Mouse (Mus musculus) liver, adult 2 months (tissue): ENCODE data around the gene Csrnp2. TPM values are rescaled to one million over a fixed set of nuclear protein-coding genes. Genes with fewer than 3 reads are reported as not detected.

Experiments
- DNase-seq: peaks from one replicate; pipeline ENCODE4 v3.0.0-alpha.2; 2011; ENCODE audit warnings: low read depth, low spot score; ENCODE audit errors: extremely low read depth
- H3K27ac ChIP-seq: fragments of 200-500 bp; replicated peaks from 2 replicates; pipeline ENCODE4 v1.5.1; 2012; ENCODE audit warnings: low read depth, mild to moderate bottlenecking, control low read depth, inconsistent platforms, low read length; ENCODE audit not compliant: insufficient read depth
- H3K27me3 ChIP-seq: fragments of 200-500 bp; 2 replicates; pipeline ENCODE4 v1.6.1; 2012; ENCODE audit warnings: mild to moderate bottlenecking, moderate library complexity, low read length, inconsistent platforms; ENCODE audit not compliant: control insufficient read depth, insufficient read depth
- H3K36me3 ChIP-seq: fragments of 200-500 bp; 2 replicates; pipeline ENCODE4 v1.6.1; 2012; ENCODE audit warnings: low read length, inconsistent platforms; ENCODE audit not compliant: control insufficient read depth, insufficient read depth
- H3K4me1 ChIP-seq: fragments of 200-500 bp; 2 replicates; pipeline ENCODE4 v1.6.1; 2011; ENCODE audit warnings: low read length; ENCODE audit not compliant: control insufficient read depth, insufficient read depth
- H3K4me3 ChIP-seq: fragments of 200-500 bp; 2 replicates; pipeline ENCODE4 v1.5.1; 2011; ENCODE audit warnings: low read depth, mild to moderate bottlenecking, control low read depth, low read length, moderate library complexity; ENCODE audit not compliant: insufficient read depth
- H3K79me2 ChIP-seq: fragments of 200-500 bp; 2 replicates; pipeline ENCODE4 v1.6.1; 2012; ENCODE audit warnings: inconsistent platforms, mild to moderate bottlenecking, low read length, moderate library complexity; ENCODE audit not compliant: control insufficient read depth, insufficient read depth
- H3K9ac ChIP-seq: fragments of 200-500 bp; 2 replicates; pipeline ENCODE4 v1.6.1; 2012; ENCODE audit warnings: low read depth, mild to moderate bottlenecking, control low read depth, inconsistent platforms, low read length
- CTCF ChIP-seq: fragments of 200-500 bp; IDR thresholded peaks from 2 replicates; pipeline ENCODE4 v1.5.1; 2011; ENCODE audit warnings: low read depth, low read length, control low read depth
- POLR2A ChIP-seq: fragments of 200-500 bp; IDR thresholded peaks from 2 replicates; pipeline ENCODE4 v1.6.1; 2011; ENCODE audit warnings: low read length, control low read depth; ENCODE audit not compliant: insufficient read depth; ENCODE audit errors: extremely low read depth
- whole genome bisulfite sequencing: fragments of 180-500 bp; shearing (Covaris S2); methylation state at CpG from one replicate; pipeline ENCODE4 v1.1.7; 2018; 5-methylcytosine and 5-hydroxymethylcytosine counted together
- polyA plus RNA-seq: library from polyadenylated mRNA; depleted of rRNA; stranded (reverse); fragments of >200 nt; gene quantifications from 2 replicates; pipeline ENCODE4 v1.2.3, GENCODE M21; 2012
- total RNA-seq: library from RNA; depleted of rRNA; stranded (reverse); fragments of >200 nt; gene quantifications from 2 replicates; pipeline ENCODE4 v1.2.3, GENCODE M21; 2014

Gene Csrnp2
- total and polyA plus RNA-seq, 2 experiments = 0.92 to 1.1 TPM

GRCm38 (mm10) chr15:100470037-100470436 lies 25.3 kb downstream of the Csrnp2 start:
- H3K27ac ChIP-seq = no peak overlapping the region
- 67% methylated on average over 10 of the region's 10 CpGs for WGBS
- H3K36me3 ChIP-seq = peaks cover 6% of the 10 kb centered on the region; the same call in 1 of the 2 replicates
- H3K79me2 ChIP-seq = no peaks in the 10 kb centered on the region
- DNase-seq = no peak
- H3K9ac ChIP-seq = no peak overlapping the region
- peaks cover 26% of the 10 kb centered on the region for H3K4me1 ChIP-seq
- no peak for TF ChIP-seq POLR2A
- no peak for TF ChIP-seq CTCF
- no peak overlapping the region for H3K4me3 ChIP-seq
- H3K27me3 ChIP-seq = no peaks in the 10 kb centered on the region

- TF ChIP-seq POLR2A = no peak
- no peak for TF ChIP-seq CTCF
- 1% methylated on average over 19 of the region's 19 CpGs for WGBS
- peak overlapping the region; percentile 90 for H3K27ac ChIP-seq
Measured at GRCm38 (mm10) chr15:100469189-100469545, 26.1 kb downstream of the Csrnp2 start.

GRCm38 (mm10) chr15:100468295-100469188 lies 26.7 kb downstream of the Csrnp2 start, which contains the start of gene Letmd1:
Letmd1 (plus strand) TSS chr15:100469023.
- TF ChIP-seq CTCF (peak; percentile 77), POLR2A (peak; percentile 30; the same call in 1 of the 2 replicates)
- peak within 1 kb of the TSS; percentile 90 for H3K27ac ChIP-seq

More at GRCm38 (mm10) chr15:100469189-100469545, 26.1 kb downstream of the Csrnp2 start:
- peak; percentile 30 for DNase-seq
- H3K79me2 ChIP-seq = no peaks in the 10 kb centered on the region
- peak overlapping the region; percentile 91 for H3K9ac ChIP-seq
- peaks cover 26% of the 10 kb centered on the region for H3K4me1 ChIP-seq
- peak overlapping the region; percentile 88 for H3K4me3 ChIP-seq
- H3K36me3 ChIP-seq = peaks cover 2% of the 10 kb centered on the region; the same call in 1 of the 2 replicates
- H3K27me3 ChIP-seq = no peaks in the 10 kb centered on the region

GRCm38 (mm10) chr15:100467738-100468137 lies 27.6 kb downstream of the Csrnp2 start:
- peak overlapping the region; percentile 88 for H3K4me3 ChIP-seq
- no peaks in the 10 kb centered on the region for H3K79me2 ChIP-seq
- H3K36me3 ChIP-seq = peaks cover 2% of the 10 kb centered on the region; the same call in 1 of the 2 replicates
- 10% methylated on average over 6 of the region's 8 CpGs for WGBS
- peaks cover 18% of the 10 kb centered on the region for H3K4me1 ChIP-seq
- TF ChIP-seq POLR2A (no peak), CTCF (no peak)
- DNase-seq = peak; percentile 19
- H3K27ac ChIP-seq = peak overlapping the region; percentile 90
- peak overlapping the region; percentile 91 for H3K9ac ChIP-seq
- no peaks in the 10 kb centered on the region for H3K27me3 ChIP-seq

More at GRCm38 (mm10) chr15:100468295-100469188, 26.7 kb downstream of the Csrnp2 start, which contains the start of gene Letmd1:
- Histone ChIP-seq H3K4me1 (peaks cover 21% of the 10 kb centered on the region), H3K9ac (peak within 1 kb of the TSS; percentile 91), H3K36me3 (peaks cover 2% of the 10 kb centered on the region; the same call in 1 of the 2 replicates), H3K4me3 (peak within 1 kb of the TSS; percentile 88), H3K27me3 (no peaks in the 10 kb centered on the region), H3K79me2 (no peaks in the 10 kb centered on the region)
- WGBS = 1% methylated on average over 84 of the region's 84 CpGs
- peak; percentile 65 for DNase-seq

GRCm38 (mm10) chr15:100465432-100465831 lies 29.9 kb downstream of the Csrnp2 start:
- Histone ChIP-seq H3K9ac (no peak overlapping the region), H3K27ac (peak overlapping the region; percentile 79), H3K79me2 (no peaks in the 10 kb centered on the region), H3K4me3 (no peak overlapping the region), H3K36me3 (no peaks in the 10 kb centered on the region), H3K4me1 (peaks cover 18% of the 10 kb centered on the region), H3K27me3 (no peaks in the 10 kb centered on the region)
- WGBS = 12% methylated on average over 2 of the region's 2 CpGs
- TF ChIP-seq CTCF = no peak
- no peak for TF ChIP-seq POLR2A
- DNase-seq = no peak

GRCm38 (mm10) chr15:100463712-100464111 lies 31.6 kb downstream of the Csrnp2 start:
- H3K27me3 ChIP-seq = no peaks in the 10 kb centered on the region
- H3K4me1 ChIP-seq = peaks cover 9% of the 10 kb centered on the region
- H3K27ac ChIP-seq = no peak overlapping the region
- no peak overlapping the region for H3K9ac ChIP-seq
- no peaks in the 10 kb centered on the region for H3K79me2 ChIP-seq
- TF ChIP-seq CTCF = peak; percentile 68
- TF ChIP-seq POLR2A = no peak
- H3K4me3 ChIP-seq = no peak overlapping the region
- DNase-seq = peak; percentile 55
- no peaks in the 10 kb centered on the region for H3K36me3 ChIP-seq
- WGBS = 28% methylated on average over 6 of the region's 6 CpGs
